Mouse (Mus musculus) CH12.LX (cell line): Measurements from ENCODE around the gene Nol3. TPM values are rescaled to one million over a fixed set of nuclear protein-coding genes. Genes with fewer than 3 reads are reported as not detected.

Experiments used
- DNase-seq: peaks from one replicate; pipeline ENCODE4 v3.0.0-alpha.2; 2013; ENCODE audit errors: extremely low read depth
- H3K27ac ChIP-seq: 2 replicates; pipeline ENCODE4 v1.5.1; 2012; ENCODE audit warnings: low read depth, mild to moderate bottlenecking, control low read depth, moderate library complexity; ENCODE audit not compliant: insufficient read depth
- H3K27me3 ChIP-seq: replicated peaks from 2 replicates; pipeline ENCODE3; 2012; ENCODE audit warnings: inconsistent platforms
- H3K36me3 ChIP-seq, 2 experiments: replicated peaks in 1 of 2; 2 replicates each; pipeline versions ENCODE3 to v1.6.1; 2012; ENCODE audit warnings: inconsistent platforms in 1 of 2, low read length in 1 of 2, mild to moderate bottlenecking in 1 of 2, mixed read lengths in 1 of 2, moderate library complexity in 1 of 2; ENCODE audit not compliant: control insufficient read depth in 1 of 2, insufficient read depth in 1 of 2
- H3K4me1 ChIP-seq, 2 experiments: 2 replicates each; pipeline ENCODE4 v1.6.1; 2012; ENCODE audit warnings: inconsistent platforms in 1 of 2, moderate library complexity in 1 of 2; ENCODE audit not compliant: insufficient read depth in 2 of 2, control insufficient read depth in 1 of 2
- H3K4me2 ChIP-seq: 2 replicates; pipeline ENCODE4 v1.6.1; 2012; ENCODE audit warnings: low read depth, mild to moderate bottlenecking, control low read depth; ENCODE audit not compliant: poor library complexity, insufficient read depth, severe bottlenecking
- H3K4me3 ChIP-seq, 3 experiments: fragments of 150-350 bp in 1 of 3; sonication (generic) in 1 of 3; replicated peaks in 1 of 3; 2 replicates each; pipeline versions ENCODE3 to v1.5.1; 2011 to 2012; ENCODE audit warnings: low read depth in 2 of 3, low read length in 2 of 3, mild to moderate bottlenecking in 2 of 3, moderate library complexity in 2 of 3, control low read depth in 1 of 3, improper control_type of control experiment in 1 of 3, inconsistent platforms in 1 of 3, mixed read lengths in 1 of 3; ENCODE audit not compliant: poor library complexity in 1 of 3
- H3K79me2 ChIP-seq: replicated peaks from 2 replicates; pipeline ENCODE4 v1.6.1; 2012; ENCODE audit warnings: mild to moderate bottlenecking, moderate library complexity; ENCODE audit not compliant: control insufficient read depth, poor library complexity, insufficient read depth, severe bottlenecking; ENCODE audit errors: extremely low read depth
- H3K9ac ChIP-seq: 2 replicates; pipeline ENCODE4 v1.6.1; 2012; ENCODE audit warnings: low read depth, mild to moderate bottlenecking, control low read depth, moderate library complexity; ENCODE audit not compliant: insufficient read depth
- H3K9me3 ChIP-seq: replicated peaks from 2 replicates; pipeline ENCODE3; 2012; ENCODE audit warnings: low read length, inconsistent platforms, mixed read lengths
- BHLHE40 ChIP-seq: IDR thresholded peaks from 2 replicates; pipeline ENCODE4 v1.6.1; 2011; ENCODE audit warnings: mild to moderate bottlenecking, low read depth, low read length, improper control_type of control experiment
- CHD2 ChIP-seq: IDR thresholded peaks from 2 replicates; pipeline ENCODE4 v1.6.1; 2011; ENCODE audit warnings: low read length, improper control_type of control experiment
- ELF1 ChIP-seq: IDR thresholded peaks from 2 replicates; pipeline ENCODE4 v1.6.1; 2014; ENCODE audit warnings: low read depth, mild to moderate bottlenecking, inconsistent platforms, low read length, improper control_type of control experiment
- EP300 ChIP-seq: IDR thresholded peaks from 2 replicates; pipeline ENCODE4 v1.6.1; 2011; ENCODE audit warnings: low read length, improper control_type of control experiment
- ETS1 ChIP-seq: conservative IDR thresholded peaks from 2 replicates; pipeline ENCODE4 v1.6.1; 2012; ENCODE audit warnings: low read depth, mild to moderate bottlenecking, inconsistent platforms, low read length, improper control_type of control experiment, moderate library complexity
- GABPA ChIP-seq: IDR thresholded peaks from 2 replicates; pipeline ENCODE4 v1.6.1; 2012; ENCODE audit warnings: low read depth, low read length, improper control_type of control experiment, inconsistent platforms; ENCODE audit not compliant: insufficient replicate concordance
- HCFC1 ChIP-seq: IDR thresholded peaks from 2 replicates; pipeline ENCODE4 v1.6.1; 2012; ENCODE audit warnings: low read depth, mild to moderate bottlenecking, inconsistent platforms, low read length, improper control_type of control experiment
- IRF4 ChIP-seq: IDR thresholded peaks from 2 replicates; pipeline ENCODE4 v1.6.1; 2014; ENCODE audit warnings: low read depth, mild to moderate bottlenecking, inconsistent platforms, low read length, improper control_type of control experiment
- MAX ChIP-seq: IDR thresholded peaks from 2 replicates; pipeline ENCODE4 v1.6.1; 2011; ENCODE audit warnings: low read length, improper control_type of control experiment
- MAZ ChIP-seq: IDR thresholded peaks from 2 replicates; pipeline ENCODE4 v1.6.1; 2012; ENCODE audit warnings: low read depth, mild to moderate bottlenecking, inconsistent platforms, low read length, improper control_type of control experiment, moderate library complexity
- MEF2A ChIP-seq: IDR thresholded peaks from 2 replicates; pipeline ENCODE4 v1.6.1; 2014; ENCODE audit warnings: low read depth, mild to moderate bottlenecking, inconsistent platforms, low read length, improper control_type of control experiment, borderline replicate concordance
- MXI1 ChIP-seq: IDR thresholded peaks from 2 replicates; pipeline ENCODE4 v1.6.1; 2011; ENCODE audit warnings: mild to moderate bottlenecking, low read depth, low read length, improper control_type of control experiment
- MYC ChIP-seq: IDR thresholded peaks from 2 replicates; pipeline ENCODE4 v1.6.1; 2011; ENCODE audit warnings: low read depth, mild to moderate bottlenecking, improper control_type of control experiment, low read length
- NELFE ChIP-seq: IDR thresholded peaks from 2 replicates; pipeline ENCODE4 v1.6.1; 2011; ENCODE audit warnings: low read depth, low read length, improper control_type of control experiment
- NRF1 ChIP-seq: IDR thresholded peaks from 2 replicates; pipeline ENCODE4 v1.6.1; 2014; ENCODE audit warnings: low read depth, mild to moderate bottlenecking, inconsistent platforms, low read length, improper control_type of control experiment, moderate library complexity
- POLR2A ChIP-seq: IDR thresholded peaks from 2 replicates; pipeline ENCODE4 v1.6.1; 2011; ENCODE audit warnings: low read depth, mild to moderate bottlenecking, improper control_type of control experiment, low read length
- POLR2AphosphoS2 ChIP-seq: IDR thresholded peaks from 2 replicates; pipeline ENCODE4 v1.6.1; 2011; ENCODE audit warnings: low read depth, low read length, improper control_type of control experiment
- UBTF ChIP-seq: IDR thresholded peaks from 2 replicates; pipeline ENCODE4 v1.6.1; 2012; ENCODE audit warnings: low read depth, mild to moderate bottlenecking, inconsistent platforms, low read length, improper control_type of control experiment, moderate library complexity
- USF1 ChIP-seq: IDR thresholded peaks from 2 replicates; pipeline ENCODE4 v1.6.1; 2014; ENCODE audit warnings: low read depth, mild to moderate bottlenecking, inconsistent platforms, low read length, improper control_type of control experiment
- ZKSCAN1 ChIP-seq: IDR thresholded peaks from 2 replicates; pipeline ENCODE4 v1.6.1; 2012; ENCODE audit warnings: low read depth, inconsistent platforms, low read length, improper control_type of control experiment, borderline replicate concordance
- ZMIZ1 ChIP-seq: IDR thresholded peaks from 2 replicates; pipeline ENCODE4 v1.6.1; 2012; ENCODE audit warnings: low read depth, mild to moderate bottlenecking, inconsistent platforms, low read length, improper control_type of control experiment
- dilution Hi-C: fragments of 300-500 bp; cut with MboI; formaldehyde crosslinking; loops from 2 replicates; pipeline ENCODE4 v1.14.3; 2020; ENCODE audit warnings: low sequenced_read_pairs; ENCODE audit not compliant: extremely low pct_unique_long_range_greater_than_20kb, extremely low pct_ligation_motif_present
- in situ Hi-C: fragments of 300-500 bp; cut with MboI; formaldehyde crosslinking; loops from 3 replicates; pipeline ENCODE4 v1.14.3; 2019; ENCODE audit warnings: low sequenced_read_pairs, low pct_ligation_motif_present, low pct_unique_long_range_greater_than_20kb, mixed read lengths
- polyA plus RNA-seq: library from polyadenylated mRNA; unstranded; fragments of >175 nt; gene quantifications from 2 replicates; pipeline ENCODE4 v1.2.1, GENCODE M21; 2012; ENCODE audit warnings: low read depth; ENCODE audit not compliant: insufficient read length
- total RNA-seq, 2 experiments: library from RNA; depleted of rRNA; stranded (reverse); fragments of 300-350 nt in 1 of 2; fragments of >200 nt in 1 of 2; gene quantifications; 2 replicates each; pipeline ENCODE4 v1.2.3; 2012 to 2014

The Nol3 gene
- total and polyA plus RNA-seq, 3 experiments = 0.31 to 0.34 TPM; not detected in 1

GRCm38 (mm10) chr8:105260371-105261099 is 15.4 kb upstream of the Nol3 start:
- H3K4me3 ChIP-seq = no peak overlapping the region
- DNase-seq = no peak
- no peak overlapping the region for H3K27ac ChIP-seq
- no peak overlapping the region for H3K4me2 ChIP-seq
- H3K27me3 ChIP-seq = no peaks in the 10 kb centered on the region
- dilution Hi-C loops (no loop called here), in situ Hi-C loops (no loop called here)
- H3K4me1 ChIP-seq = peaks cover 9 to 38% of the 10 kb centered on the region in 2 experiments; a peak in 3 of 4 replicates
- no peak overlapping the region for H3K9ac ChIP-seq
- H3K9me3 ChIP-seq = peaks cover 4% of the 10 kb centered on the region
- no peak for TF ChIP-seq NRF1
- TF ChIP-seq USF1 = no peak
- TF ChIP-seq ZMIZ1 = no peak
- no peak for TF ChIP-seq ELF1
- H3K79me2 ChIP-seq = no peaks in the 10 kb centered on the region
- peaks cover 15 to 42% of the 10 kb centered on the region in 2 experiments for H3K36me3 ChIP-seq

GRCm38 (mm10) chr8:105261326-105261980 is 14.5 kb upstream of the Nol3 start:
- H3K27ac ChIP-seq = no peak overlapping the region
- H3K36me3 ChIP-seq = peaks cover 15 to 35% of the 10 kb centered on the region in 2 experiments
- no peaks in the 10 kb centered on the region for H3K79me2 ChIP-seq
- no peak overlapping the region for H3K4me3 ChIP-seq
- H3K27me3 ChIP-seq = no peaks in the 10 kb centered on the region
- H3K9me3 ChIP-seq = peaks cover 7% of the 10 kb centered on the region
- DNase-seq = no peak
- H3K4me1 ChIP-seq = peaks cover 9 to 42% of the 10 kb centered on the region in 2 experiments; a peak in 3 of 4 replicates
- H3K9ac ChIP-seq = no peak overlapping the region
- dilution Hi-C loops (no loop called here), in situ Hi-C loops (no loop called here)
- no peak overlapping the region for H3K4me2 ChIP-seq
- no peak for TF ChIP-seq ETS1
- TF ChIP-seq MYC = no peak
- no peak for TF ChIP-seq IRF4
- TF ChIP-seq ZMIZ1 = no peak
- no peak for TF ChIP-seq NELFE
- TF ChIP-seq BHLHE40 = no peak
- no peak for TF ChIP-seq UBTF
- TF ChIP-seq MXI1 = no peak
- no peak for TF ChIP-seq ZKSCAN1
- no peak for TF ChIP-seq POLR2A
- no peak for TF ChIP-seq CHD2
- TF ChIP-seq NRF1 = no peak
- TF ChIP-seq HCFC1 = no peak
- TF ChIP-seq MAX = no peak
- TF ChIP-seq POLR2AphosphoS2 = no peak
- TF ChIP-seq MEF2A = no peak
- TF ChIP-seq MAZ = no peak
- no peak for TF ChIP-seq GABPA
- TF ChIP-seq EP300 = no peak
